Mouse (Mus musculus): ENCODE results near the gene R3hdm1.

DNA sequence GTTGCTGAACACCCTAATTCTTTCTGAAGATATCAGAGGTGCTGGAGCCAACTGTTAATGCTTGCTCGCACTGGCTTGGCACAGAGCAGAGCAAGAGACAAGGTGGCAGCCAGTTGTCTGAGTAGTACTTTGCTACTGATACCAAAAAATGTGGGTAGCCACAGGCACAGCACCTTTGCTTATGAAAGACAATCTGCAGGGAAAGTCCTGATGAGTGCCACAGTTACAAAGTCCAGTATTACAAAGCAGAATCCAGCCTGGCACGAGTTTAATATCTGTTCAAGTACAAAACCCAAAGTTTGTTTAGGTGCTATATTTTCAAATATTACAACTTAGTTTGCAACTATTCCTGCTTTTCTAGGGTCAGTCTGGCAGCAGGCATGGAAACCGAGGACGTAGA is 132.1 kb downstream of the R3hdm1 start:
- TF ChIP-seq CTCF (IDR thresholded peaks at IDR 0.05; ENCODE audit: borderline replicate concordance, extremely low read depth, insufficient read depth, insufficient read length) (no peak), POLR2A (IDR thresholded peaks at IDR 0.05; ENCODE audit: borderline replicate concordance, extremely low read depth, insufficient read depth, insufficient read length, poor library complexity, severe bottlenecking) (no peak)
